Mouse (Mus musculus) bone marrow, adult 2 months (tissue): Measurements from ENCODE around the gene Ccl17. TPM values are rescaled to one million over a fixed set of nuclear protein-coding genes. Genes with fewer than 3 reads are reported as not detected.

Experiments
- H3K27ac ChIP-seq: fragments of 200-500 bp; 2 replicates; pipeline ENCODE4 v1.5.1; 2012; ENCODE audit warnings: low read depth, mild to moderate bottlenecking, control low read depth, inconsistent platforms, low read length; ENCODE audit not compliant: control insufficient read depth, poor library complexity, insufficient read depth
- H3K4me1 ChIP-seq: fragments of 200-500 bp; 2 replicates; pipeline ENCODE4 v1.6.1; 2011; ENCODE audit warnings: low read length; ENCODE audit not compliant: control insufficient read depth, insufficient read depth
- H3K4me3 ChIP-seq: fragments of 200-500 bp; replicated peaks from 2 replicates; pipeline ENCODE3; 2011; ENCODE audit warnings: mild to moderate bottlenecking, low read depth, low read length, control low read depth; ENCODE audit not compliant: control insufficient read depth
- CTCF ChIP-seq: fragments of 200-500 bp; IDR thresholded peaks from 2 replicates; pipeline ENCODE4 v1.5.1; 2011; ENCODE audit warnings: low read length, control low read depth; ENCODE audit not compliant: control insufficient read depth, insufficient read depth
- POLR2A ChIP-seq: fragments of 200-500 bp; IDR thresholded peaks from 2 replicates; pipeline ENCODE4 v1.6.1; 2011; ENCODE audit warnings: low read depth, mild to moderate bottlenecking, control low read depth, low read length, borderline replicate concordance; ENCODE audit not compliant: control insufficient read depth
- WGBS: fragments of 180-500 bp; shearing (Covaris S2); methylation state at CpG from one replicate; pipeline ENCODE4 v1.1.7; 2018; 5-methylcytosine and 5-hydroxymethylcytosine counted together
- polyA plus RNA-seq: library from polyadenylated mRNA; stranded (reverse); fragments of >200 nt; gene quantifications from 2 replicates; pipeline ENCODE4 v1.2.4, GENCODE M21; 2011; ENCODE audit warnings: low replicate concordance; ENCODE audit not compliant: missing spikeins, insufficient read depth, insufficient read length

Gene Ccl17
- polyA plus RNA-seq, 1 experiment = not detected

DNA sequence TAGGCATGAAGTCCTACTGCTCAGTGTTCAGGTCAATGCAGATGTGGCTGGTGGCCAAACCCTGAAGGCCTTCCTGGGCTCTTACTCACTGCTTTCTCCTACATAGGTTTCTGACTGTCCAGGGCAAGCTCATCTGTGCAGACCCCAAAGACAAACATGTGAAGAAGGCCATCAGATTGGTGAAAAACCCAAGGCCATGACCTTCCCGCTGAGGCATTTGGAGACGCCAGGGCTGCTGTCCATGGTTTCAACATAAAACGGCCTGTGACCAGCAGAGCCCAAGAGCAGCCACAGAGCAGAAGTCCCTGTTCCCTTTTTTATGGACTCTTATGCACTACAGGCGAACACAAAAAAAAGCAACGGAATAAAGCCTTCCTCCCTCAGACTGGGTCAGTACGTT, 1.4 kb downstream of the Ccl17 start:
- TF ChIP-seq POLR2A = no peak
- TF ChIP-seq CTCF = no peak
- 27% methylated on average over 6 of the region's 6 CpGs for WGBS
- H3K4me1 ChIP-seq = peaks cover 1% of the 10 kb centered on the region
- H3K4me3 ChIP-seq = no peak overlapping the region
- H3K27ac ChIP-seq = peak overlapping the region; percentile 2; the same call in 1 of the 2 replicates

DNA sequence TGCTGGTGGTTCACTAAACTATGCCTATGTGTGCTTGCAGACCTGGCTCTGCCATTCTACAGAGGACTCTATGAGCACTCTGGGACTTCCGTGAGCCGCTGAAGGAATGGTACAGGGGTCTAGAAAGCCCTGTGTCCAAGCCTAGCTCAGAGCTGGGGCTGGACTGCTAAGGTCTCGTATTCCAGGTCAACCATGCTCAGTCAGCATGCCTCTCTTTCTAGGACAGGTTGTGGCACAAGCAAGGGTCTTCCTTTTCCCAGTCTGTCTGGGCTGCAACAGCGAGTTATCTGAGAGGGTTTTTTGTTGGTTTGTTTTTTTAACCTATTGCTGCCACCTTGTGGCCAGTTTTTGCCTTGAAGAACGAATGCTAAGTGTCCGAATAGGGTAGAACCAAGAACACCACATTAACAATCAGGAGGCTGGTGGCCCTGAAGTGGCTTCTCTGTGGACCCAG, 2.4 kb downstream of the Ccl17 start:
- Histone ChIP-seq H3K4me3 (no peak overlapping the region), H3K4me1 (peaks cover 1% of the 10 kb centered on the region), H3K27ac (no peak overlapping the region)
- TF ChIP-seq POLR2A = no peak
- peak; percentile 30; the same call in 1 of the 2 replicates for TF ChIP-seq CTCF
- WGBS = 30% methylated on average over 6 of the region's 6 CpGs

DNA sequence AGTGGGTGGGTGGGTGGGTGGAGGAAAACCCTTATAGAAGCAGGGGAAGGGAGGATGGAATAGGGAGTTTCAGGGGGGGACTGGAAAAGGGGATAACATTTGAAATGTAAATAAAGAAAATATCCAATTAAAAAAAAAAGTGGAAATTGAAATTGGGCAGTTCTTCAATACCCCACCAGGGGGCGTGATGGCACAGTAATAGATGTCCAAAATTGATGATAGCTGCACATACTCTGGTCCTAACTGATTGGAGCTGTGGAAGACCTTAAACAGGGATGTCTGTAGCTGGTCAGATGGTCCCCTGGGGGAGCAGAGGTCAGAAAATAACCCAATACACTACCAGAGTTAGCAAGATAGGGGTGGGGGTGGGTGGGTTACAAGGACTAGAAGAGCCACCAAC, 4.3 kb downstream of the Ccl17 start:
- Histone ChIP-seq H3K4me3 (no peak overlapping the region), H3K27ac (no peak overlapping the region), H3K4me1 (peaks cover 1% of the 10 kb centered on the region)
- peak; percentile 17; the same call in 1 of the 2 replicates for TF ChIP-seq CTCF
- no peak for TF ChIP-seq POLR2A
- WGBS = 0% methylated on average over 1 of the region's 1 CpGs

DNA sequence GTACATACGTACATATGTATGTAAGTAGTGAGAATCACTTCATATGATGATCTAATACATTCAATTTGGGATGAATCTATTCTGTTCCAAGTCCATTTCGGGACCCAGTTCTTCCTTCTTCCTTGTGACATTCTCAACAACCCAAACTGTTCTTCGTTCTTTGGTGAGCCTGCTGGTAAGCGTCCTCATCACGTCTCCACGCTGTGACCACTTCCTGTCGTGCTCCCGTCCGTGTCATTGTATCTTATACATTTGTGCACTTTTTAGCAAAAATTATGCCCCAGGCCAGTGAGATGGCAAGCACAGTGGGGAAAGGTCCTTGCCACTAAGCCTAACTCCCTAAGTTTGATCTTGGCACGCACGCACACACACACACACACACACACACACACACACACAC, 7.7 kb downstream of the Ccl17 start:
- TF ChIP-seq POLR2A (no peak), CTCF (no peak)
- 45% methylated on average over 11 of the region's 11 CpGs for WGBS
- H3K27ac ChIP-seq = no peak overlapping the region
- H3K4me1 ChIP-seq = no peaks in the 10 kb centered on the region
- H3K4me3 ChIP-seq = no peak overlapping the region

DNA sequence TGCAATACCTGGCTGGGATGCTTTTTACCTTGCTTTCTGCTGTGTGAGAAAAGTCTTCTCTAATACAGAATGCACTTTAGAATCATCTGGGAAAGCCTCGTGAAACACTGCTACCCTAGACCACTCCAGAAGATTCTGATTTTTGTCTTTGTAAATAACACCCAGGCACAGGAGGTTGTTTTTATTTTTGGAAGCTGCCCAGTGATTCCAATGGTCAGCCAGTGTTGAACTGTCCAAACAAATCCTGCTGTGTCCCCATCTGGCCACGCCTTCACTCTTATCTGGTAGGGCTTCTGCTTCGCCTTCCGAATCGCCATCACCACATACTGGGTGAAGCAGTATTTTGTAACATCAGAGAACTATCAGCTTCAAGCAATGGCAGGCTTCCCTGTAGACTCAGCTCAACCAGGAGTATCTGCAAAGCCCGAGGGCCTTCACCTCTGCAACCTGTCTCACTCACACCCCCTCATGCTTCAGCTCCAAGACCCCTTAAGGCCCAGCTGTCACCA, 9.5 kb downstream of the Ccl17 start:
- no peak overlapping the region for H3K4me3 ChIP-seq
- TF ChIP-seq POLR2A = no peak
- no peak for TF ChIP-seq CTCF
- H3K4me1 ChIP-seq = no peaks in the 10 kb centered on the region
- WGBS = 71% methylated on average over 6 of the region's 6 CpGs
- no peak overlapping the region for H3K27ac ChIP-seq

DNA sequence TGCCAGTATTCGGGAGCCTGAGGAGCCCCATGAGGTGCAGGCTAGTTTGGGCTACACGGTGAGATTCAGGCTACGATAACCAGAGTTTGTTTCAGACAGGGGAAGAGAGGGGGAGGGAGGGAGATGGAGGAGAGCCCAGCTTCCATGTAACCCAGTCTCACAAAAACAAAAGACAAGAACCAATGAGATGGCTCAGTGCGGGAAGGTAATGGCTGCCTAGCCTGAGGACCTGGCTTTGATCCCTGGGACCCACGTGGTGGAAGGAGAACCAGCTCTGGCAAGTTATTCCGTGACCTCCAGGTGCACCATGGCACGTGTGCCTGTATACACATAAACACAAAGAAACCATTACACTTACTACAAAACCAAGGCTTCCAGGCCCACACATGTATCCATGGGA, 10.3 kb downstream of the Ccl17 start:
- Histone ChIP-seq H3K4me1 (no peaks in the 10 kb centered on the region), H3K27ac (no peak overlapping the region), H3K4me3 (no peak overlapping the region)
- TF ChIP-seq CTCF (no peak), POLR2A (no peak)
- 89% methylated on average over 7 of the region's 7 CpGs for WGBS

DNA sequence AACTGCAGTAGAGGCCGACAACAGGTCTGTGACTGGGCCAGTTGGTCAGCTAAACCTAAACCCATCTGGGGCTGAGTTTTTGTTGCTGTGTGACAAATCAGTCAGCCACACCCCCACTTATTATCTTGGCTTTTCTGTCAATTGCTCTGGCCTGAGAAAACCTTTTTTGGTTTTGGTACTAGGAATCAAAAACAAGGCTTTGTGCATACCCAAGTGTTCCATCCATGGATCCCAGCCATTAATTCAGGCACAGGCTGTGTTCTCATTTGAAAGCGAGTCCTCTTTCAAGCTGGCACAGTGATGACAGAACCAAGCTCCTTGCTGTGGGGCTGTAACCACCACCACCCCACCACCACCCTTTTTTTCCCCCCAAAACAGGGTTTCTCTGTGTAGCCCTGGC, 11.1 kb downstream of the Ccl17 start:
- WGBS = 96% methylated on average over 2 of the region's 2 CpGs
- Histone ChIP-seq H3K4me3 (no peak overlapping the region), H3K4me1 (no peaks in the 10 kb centered on the region), H3K27ac (no peak overlapping the region)
- no peak for TF ChIP-seq POLR2A
- no peak for TF ChIP-seq CTCF

DNA sequence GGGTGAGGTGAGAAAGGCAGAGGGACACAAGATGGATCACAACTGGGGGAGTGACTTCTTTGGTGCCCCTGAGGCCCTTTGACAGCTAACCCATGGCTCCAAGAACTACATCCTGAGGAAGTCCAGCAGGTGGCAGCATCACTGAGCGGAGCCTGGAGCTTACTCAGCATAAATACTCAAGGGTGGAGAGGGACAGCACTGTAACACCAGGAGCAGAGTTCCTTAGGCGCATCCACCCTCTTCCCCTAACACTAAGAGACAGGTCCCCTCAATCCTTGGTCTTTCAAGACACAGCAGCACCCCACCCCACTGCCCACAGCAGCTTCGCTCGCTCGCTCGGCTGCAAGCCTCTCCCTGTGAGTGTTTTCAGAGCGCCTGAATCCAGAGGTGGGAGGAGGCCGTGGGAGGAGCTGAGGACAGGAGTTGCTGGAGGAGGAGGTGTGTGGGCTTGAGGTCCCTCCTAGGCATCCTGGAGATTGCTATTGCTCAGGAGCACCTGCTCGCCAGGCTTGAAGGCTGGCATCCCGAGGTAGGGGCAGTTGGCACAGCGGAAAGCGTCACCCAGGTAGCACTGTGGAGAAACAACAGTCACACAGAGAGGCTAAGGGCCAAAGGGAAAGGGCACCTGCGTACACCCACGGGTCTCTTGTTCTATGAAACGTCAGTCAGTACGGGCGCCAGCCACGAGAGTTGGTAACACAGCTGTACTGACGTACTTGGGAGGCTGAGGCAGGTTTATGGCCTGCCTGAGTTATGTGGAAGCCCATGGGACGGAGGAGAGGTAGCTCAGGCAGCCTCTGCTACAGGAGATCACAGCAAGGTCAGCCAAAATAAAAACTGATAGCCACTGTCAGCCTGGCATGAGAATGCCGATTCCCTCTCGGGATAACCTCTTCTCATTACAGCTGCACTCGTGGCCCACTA, 12.6 kb downstream of the Ccl17 start:
- no peak overlapping the region for H3K27ac ChIP-seq
- TF ChIP-seq CTCF (peak; percentile 79), POLR2A (no peak)
- WGBS = 92% methylated on average over 23 of the region's 23 CpGs

DNA sequence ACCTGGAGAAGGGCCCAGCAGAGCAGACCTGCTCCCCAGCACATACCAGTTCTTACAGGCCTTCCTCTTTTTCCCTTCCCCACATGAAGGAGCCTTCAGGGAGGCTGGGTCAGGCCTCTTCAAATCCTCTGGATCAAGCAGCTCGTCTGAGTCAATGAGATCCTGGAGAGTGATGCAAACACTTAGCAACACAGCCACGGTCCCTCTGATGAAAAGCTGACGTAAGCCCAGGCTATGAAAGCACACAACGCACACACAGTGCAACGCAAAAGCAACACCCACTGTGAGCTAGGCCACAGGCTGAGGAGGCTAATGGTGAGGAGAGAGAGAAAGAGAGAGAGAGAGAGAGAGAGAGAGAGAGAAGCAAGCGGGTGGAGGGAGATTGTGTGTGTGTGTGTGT, 14.9 kb downstream of the Ccl17 start:
- WGBS = 73% methylated on average over 6 of the region's 6 CpGs
- TF ChIP-seq CTCF (no peak), POLR2A (no peak)
- H3K27ac ChIP-seq = no peak overlapping the region

More for the DNA sequence above, 12.6 kb downstream of the Ccl17 start:
- Histone ChIP-seq H3K4me3 (no peak overlapping the region), H3K4me1 (no peaks in the 10 kb centered on the region)

More for the DNA sequence above, 14.9 kb downstream of the Ccl17 start:
- Histone ChIP-seq H3K4me3 (no peak overlapping the region), H3K4me1 (no peaks in the 10 kb centered on the region)
